Mouse (Mus musculus) megakaryocyte, adult 5-6 weeks (primary cell): ENCODE measurements around the gene Nup85. TPM values are rescaled to one million over a fixed set of nuclear protein-coding genes. Genes with fewer than 3 reads are reported as not detected.

Source experiments
- ATAC-seq: 2 replicates; pipeline ENCODE4 v1.8.0; 2016; ENCODE audit warnings: mild to moderate bottlenecking, inconsistent platforms; ENCODE audit not compliant: poor library complexity, severe bottlenecking
- total RNA-seq, 2 experiments: library from RNA; stranded (forward) in 1 of 2; stranded (reverse) in 1 of 2; fragments of 153-499, 151-499 nt in 1 of 2; fragments of 221-1000, 200-1000 nt in 1 of 2; gene quantifications; 2 replicates each; pipeline versions ENCODE4 v1.2.3 to v1.2.4; 2015 to 2017

The Nup85 gene
- total RNA-seq, 2 experiments from 2014 or later, result 59.5 to 59.7 TPM

DNA sequence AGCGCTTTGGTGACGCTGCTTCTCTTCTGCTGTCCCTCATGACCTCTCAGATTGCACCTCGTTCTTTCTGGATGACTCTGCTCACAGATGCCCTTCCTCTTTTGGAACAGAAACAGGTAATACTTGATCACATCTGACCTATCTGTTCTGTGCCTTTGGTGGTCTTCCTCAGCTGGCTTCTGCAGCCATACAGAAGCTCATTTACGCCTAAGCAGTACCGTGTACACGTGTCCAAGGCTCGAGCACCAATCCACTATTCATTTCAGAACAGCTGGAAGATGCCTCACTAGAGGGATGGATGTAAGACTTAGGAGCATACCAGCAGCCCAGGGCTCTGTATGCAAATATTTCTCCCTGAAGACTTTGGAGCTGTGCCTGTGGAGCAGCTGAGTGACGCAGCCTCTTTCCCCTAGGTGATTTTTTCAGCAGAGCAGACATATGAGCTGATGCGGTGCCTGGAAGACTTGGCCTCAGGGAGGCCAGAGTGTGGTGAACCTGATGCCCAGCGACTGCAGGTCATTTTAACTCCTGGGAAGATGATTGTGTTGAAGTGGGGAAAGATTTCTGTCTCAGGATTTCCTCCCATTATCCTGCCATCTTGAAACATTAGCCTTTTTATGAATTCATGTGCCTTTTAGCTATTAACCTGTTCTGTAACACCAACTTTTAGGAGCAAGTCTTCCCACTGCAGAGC lies 18.8 kb downstream of the Nup85 start:
- no peak for ATAC-seq

DNA sequence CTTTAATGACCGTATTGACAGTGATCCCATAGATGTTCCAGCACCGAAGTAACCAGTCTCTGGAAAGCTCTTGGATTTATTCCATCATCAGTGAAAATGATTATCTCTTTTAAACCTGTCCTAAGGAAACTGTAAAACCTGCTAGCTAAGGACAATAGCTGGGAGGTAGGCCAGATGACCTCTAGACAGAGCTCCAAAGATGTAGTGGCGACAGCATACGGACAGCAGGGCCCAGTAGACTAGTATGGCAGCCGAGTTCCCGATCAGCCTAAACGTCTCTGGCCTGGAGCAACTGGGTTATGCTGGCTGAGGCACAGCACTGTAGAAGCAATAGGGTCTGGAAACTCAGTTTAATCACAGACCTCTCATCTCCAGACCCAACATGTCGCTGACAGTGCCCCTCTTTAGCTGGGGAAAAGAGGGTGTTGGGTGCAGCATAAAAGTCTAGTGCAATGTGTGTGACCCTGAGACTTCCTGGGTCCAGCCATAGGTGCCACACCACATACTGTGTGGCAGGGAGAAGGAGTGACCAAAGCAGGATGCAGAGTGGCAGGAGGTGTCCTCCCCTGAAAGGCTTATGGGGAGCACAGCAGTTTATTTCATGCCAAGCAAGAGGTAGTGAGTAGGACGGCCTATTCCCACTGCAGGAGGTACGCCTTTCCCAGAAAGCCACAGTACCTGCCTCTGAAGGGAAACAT lies 20.3 kb downstream of the Nup85 start:
- ATAC-seq, result no peak

DNA sequence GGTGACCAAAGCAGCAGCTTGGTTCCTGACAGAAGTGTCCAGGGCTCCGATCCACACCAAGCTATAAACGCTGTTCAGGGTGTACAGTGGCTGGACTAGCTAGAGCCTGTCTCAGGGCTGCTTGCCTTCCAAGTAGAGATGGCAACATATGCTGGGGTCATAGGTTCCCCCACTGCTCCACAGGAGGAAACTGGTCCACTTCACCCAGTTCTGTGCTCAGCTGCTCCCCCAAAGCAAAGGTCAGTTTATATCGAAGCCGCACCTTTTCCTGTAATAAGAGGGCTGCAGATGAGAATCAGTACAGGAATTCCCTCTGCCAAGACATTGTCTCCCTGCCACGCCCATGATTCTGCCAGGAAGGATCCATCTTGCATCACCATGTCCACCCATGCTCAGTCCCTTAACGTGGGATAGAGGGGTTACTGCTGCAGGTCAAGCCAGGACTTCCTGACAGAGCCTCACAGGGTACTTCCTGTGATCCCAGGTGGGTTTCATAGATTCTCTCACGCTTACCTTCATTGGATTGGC lies 21.4 kb downstream of the Nup85 start:
- ATAC-seq, result no peak

GRCm38 (mm10) chr11:115586403-115586802 lies 22.2 kb downstream of the Nup85 start:
- ATAC-seq, result no peak

- no peak for ATAC-seq
These were observed 23.8 kb downstream of the Nup85 start for GRCm38 (mm10) chr11:115587984-115588383.

- ATAC-seq, result no peak
These were observed 26.4 kb downstream of the Nup85 start for GRCm38 (mm10) chr11:115590526-115591075.

- ATAC-seq, result no peak
These were observed 31.0 kb downstream of the Nup85 start for GRCm38 (mm10) chr11:115595209-115595608.

DNA sequence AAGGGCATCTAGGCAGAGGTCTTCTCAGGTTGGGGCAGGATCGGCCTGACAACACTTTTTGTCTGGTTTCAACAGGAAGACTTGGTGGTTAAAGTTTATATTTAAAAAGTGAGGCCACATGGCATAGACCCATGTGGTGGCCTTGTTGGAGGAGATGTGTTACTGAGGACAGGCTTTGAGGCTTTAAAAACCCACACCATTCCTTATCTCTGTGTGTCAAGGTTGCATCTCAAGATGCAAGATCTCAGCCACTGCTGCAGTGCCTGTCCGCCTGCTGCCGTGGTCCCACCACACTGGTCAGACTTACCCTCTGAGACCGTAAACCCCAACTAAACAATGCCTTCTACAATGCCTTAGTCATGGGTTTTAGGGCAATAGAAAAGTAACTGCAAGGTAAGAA lies 34.1 kb downstream of the Nup85 start:
- ATAC-seq, result no peak

- no peak for ATAC-seq
These were observed 35.5 kb downstream of the Nup85 start for GRCm38 (mm10) chr11:115599722-115600121.

GRCm38 (mm10) chr11:115600743-115601142 lies 36.5 kb downstream of the Nup85 start:
- ATAC-seq, result peak; percentile 4; the same call in 1 of the 2 replicates

DNA sequence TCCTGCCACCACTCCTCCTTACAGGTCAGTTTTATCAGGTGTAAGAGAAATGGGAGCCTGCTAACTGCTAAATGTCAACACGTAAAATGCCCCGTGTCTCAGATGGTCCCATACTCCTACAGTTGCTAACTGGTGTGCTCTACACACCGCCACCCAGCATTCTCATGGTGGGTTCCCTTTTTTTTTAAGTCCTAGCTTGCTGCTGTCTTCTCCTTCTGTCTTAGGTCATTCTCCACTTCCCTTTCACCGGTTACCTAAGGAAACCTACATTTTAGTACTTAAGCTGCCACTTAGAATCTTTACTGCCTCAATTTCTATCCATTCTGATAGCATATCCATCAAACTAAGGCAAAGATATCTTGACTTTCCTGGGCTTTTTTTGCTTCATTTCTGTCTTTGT lies 36.9 kb downstream of the Nup85 start:
- peak; percentile 32 for ATAC-seq

DNA sequence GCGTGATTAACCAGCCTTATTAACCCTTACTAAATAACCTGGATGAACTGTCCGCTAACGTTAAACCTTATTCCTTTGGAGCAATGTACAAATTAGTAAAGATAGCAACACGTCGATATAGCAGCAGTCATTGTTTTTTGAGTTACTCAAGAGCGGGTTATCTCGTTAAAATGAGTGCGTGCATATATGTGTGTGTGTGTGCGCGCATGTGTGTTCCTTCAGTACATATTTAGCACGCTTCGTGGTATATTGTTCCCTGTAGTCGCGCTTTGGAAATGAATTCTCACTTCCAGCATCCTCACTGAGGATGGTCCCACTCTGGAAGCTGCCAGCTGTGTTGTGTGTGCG lies 38.9 kb downstream of the Nup85 start:
- ATAC-seq, result no peak

- peak; percentile 91 for ATAC-seq
These were observed 39.5 kb downstream of the Nup85 start, which contains the start of the genes Mrps7 and Gga3 for GRCm38 (mm10) chr11:115603476-115604303. Gene Mrps7 (plus strand): TSS chr11:115603925. Gene Gga3 (minus strand): TSS chr11:115604051.

DNA sequence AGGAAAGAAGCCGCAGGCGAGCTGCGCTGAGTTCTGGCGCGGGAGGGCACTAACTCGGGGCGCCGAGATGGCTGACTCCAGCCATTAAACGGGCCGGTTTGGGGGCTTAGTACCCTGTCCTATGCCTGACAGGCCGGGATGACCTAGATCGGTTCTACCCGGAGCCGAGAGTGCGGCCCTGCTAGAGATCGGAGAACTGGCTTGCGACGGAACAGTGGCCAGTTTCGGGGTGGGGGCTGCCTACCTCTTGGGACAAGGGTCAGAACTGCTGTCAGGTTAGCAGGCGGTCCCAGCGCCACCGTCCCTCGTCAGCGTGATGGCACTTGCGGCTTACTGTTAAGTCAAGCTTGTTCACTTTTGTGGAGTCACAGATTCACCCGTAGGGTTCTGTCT lies 40.1 kb downstream of the Nup85 start:
- no peak; the same call in 1 of the 2 replicates for ATAC-seq

- no peak for ATAC-seq
These were observed 42.5 kb downstream of the Nup85 start for GRCm38 (mm10) chr11:115606733-115607132.

- no peak for ATAC-seq
These were observed 44.5 kb downstream of the Nup85 start for GRCm38 (mm10) chr11:115608421-115609399.

DNA sequence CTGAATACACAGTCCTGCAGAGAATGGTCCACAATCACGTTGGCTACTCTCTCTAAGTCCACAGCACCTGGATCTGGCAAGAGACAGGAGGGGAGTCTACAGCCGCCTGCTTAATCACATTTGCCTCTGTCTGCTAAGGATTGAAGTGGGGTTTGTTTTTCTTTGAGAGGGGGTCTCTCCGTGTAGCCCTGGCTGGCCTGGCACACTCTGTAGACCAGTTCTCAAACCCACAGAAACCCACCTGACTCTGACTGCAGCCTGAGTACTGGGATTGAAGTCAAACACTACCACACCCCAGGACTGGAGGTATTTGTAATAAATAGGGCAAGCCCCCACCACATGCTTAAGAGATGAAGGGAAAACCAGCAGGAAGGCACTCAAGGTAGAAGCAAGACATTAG lies 45.3 kb downstream of the Nup85 start:
- ATAC-seq, result no peak

- no peak for ATAC-seq
These were observed 46.9 kb downstream of the Nup85 start for GRCm38 (mm10) chr11:115611173-115611572.

DNA sequence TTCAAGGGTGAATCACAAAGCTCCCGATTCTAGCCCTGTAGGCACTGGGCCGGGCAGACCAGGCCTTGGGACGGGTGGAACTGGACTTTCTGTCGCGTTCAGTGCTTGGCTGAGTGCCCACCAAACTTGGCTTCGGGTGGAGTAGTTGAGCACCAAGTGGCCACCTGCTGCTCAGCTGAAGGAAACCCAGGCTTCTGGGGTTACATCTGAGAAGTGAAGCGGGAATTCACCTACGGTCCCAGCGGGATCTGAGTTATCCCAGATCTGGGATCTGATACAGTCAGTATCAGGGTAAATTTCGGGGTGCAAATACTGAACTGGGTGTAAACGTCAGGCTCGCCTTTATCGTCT lies 47.8 kb downstream of the Nup85 start:
- ATAC-seq, result no peak
